Mouse (Mus musculus): Measurements from ENCODE around the gene Prrc2b.

DNA sequence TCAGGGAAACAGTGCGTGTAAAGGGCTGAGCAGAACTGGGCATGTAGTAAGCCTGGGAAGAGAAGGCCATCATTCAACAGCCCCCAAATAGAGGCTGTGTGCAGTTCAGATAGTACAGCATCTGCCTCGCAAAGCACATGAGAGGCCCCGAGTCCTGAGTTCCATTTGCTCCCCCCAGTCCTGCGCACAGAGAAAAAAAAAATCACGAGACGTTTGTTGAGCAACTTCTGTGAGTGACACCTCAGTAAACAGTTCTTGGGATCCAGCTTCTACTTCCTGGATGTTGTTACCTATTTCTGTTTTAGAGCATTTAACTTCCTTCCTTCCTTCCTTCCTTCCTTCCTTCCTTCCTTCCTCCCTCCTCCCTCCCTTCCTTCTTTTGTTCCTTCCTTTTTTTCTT is 9.3 kb upstream of the Prrc2b start:
- TF ChIP-seq EP300 (optimal IDR thresholded peaks at IDR 0.05) (no peak), CTCF (IDR thresholded peaks at IDR 0.05; ENCODE audit: low read depth) (no peak)

Measured in stomach, postnatal 0 days (tissue).